Mouse (Mus musculus): ENCODE data around the gene Pstpip1. TPM values are rescaled to one million over a fixed set of nuclear protein-coding genes. Genes with fewer than 3 reads are reported as not detected.

Gene Pstpip1
- 0.75 and 0.94 TPM in 2 replicates for polyA plus RNA-seq (2016; fragmentation: Nextera tagmentation; extraction: Ambion mirVana)

DNA sequence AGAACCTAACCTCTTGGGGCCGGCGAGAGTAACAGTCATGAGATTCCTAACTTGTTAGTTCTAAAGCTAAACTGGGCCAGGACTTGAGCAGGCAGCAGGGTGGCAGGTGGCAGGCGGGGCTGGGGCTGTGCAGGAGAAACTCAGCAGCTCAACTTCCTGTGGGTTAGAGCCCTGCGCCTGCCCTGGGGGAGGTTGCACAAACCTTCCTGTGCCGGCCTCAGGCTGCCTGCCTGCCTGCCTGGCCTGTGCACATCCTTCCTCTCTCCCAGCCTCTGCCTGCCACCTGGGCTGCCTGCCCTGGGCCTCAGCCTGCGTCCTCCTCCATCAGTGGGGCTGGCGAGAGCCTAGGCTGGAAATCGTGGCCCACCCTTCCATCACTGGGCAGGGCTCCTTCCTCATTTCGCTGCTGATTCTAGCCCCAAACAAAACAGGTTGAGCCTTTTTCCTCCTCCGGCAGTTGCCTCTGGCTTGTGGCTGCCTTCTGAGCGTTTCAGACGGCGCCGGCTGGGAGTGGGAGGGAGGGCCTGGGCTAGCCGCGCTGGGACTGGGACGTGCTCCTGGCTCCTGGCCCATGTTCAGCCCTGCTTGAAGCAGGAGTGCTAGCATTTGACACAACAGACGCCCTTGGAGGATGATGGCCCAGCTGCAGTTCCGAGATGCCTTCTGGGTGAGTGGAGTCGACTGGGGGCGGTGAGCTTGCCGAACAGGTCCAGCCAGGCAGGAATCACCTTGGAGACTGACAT is at the start of gene Pstpip1:
Pstpip1 (plus strand) TSS at position 185 of the 743 bp plus-strand sequence.
- peak; percentile 56; the same call in 1 of the 2 replicates for ATAC-seq (ENCODE audit: low FRiP score, low read depth)
- Histone ChIP-seq H3K9me3 (no peaks in the 10 kb centered on the region), H3K4me2 (replicated peaks) (no peak within 1 kb of the TSS), H3K27ac (replicated peaks) (peak within 1 kb of the TSS; percentile 58), H3K4me3 (no peak within 1 kb of the TSS), H3K4me1 (peaks cover 10% of the 10 kb centered on the region), H3K9ac (replicated peaks) (no peak within 1 kb of the TSS), H3K36me3 (no peaks in the 10 kb centered on the region), H3K27me3 (no peaks in the 10 kb centered on the region)
- WGBS, result 39% methylated on average over 22 of the region's 22 CpGs

DNA sequence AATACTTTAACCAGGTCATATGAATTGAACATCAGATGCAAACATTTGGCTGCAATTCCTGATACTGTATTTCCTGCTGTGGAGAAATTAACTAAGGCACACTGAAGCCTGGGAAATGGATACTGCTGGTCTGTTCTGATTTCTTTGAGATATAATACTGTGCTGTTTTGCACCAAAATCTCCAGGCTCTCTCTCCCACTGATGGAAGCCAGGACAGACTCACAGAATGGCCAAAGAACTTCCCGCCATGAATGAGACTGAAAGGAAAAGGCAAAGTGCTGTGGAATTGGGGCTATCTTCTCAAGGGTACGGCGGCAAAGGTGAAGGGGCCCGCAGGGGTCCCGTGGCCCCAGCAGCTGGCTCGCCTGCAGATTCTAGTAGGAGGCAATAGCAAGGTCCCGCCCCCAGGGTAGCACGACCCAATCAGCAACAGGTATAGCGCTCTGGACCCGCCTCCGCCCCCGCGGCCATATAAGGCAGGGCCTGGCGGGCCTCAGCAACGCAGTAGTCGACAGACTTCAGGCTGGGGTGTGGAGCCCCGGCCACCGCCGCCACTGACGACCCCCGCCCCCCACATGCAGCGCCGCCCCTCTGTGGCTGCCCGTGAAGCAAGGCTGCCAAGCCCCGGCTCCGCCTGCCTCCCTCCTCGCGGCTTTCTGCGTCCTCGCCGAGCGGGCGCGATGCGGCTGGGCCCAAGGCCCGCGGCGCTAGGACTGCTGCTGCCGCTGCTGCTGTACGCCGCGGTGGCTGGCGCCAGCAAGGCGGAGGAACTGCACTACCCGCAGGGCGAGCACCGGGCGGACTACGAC is 48.2 kb upstream of the Pstpip1 start, which contains the start of gene Rcn2:
Rcn2 (plus strand) TSS at position 474 of the 809 bp plus-strand sequence.
- peaks cover 25% of the 10 kb centered on the region for H3K36me3 ChIP-seq
- H3K9me3 ChIP-seq, result no peaks in the 10 kb centered on the region
- peaks cover 20% of the 10 kb centered on the region for H3K4me1 ChIP-seq
- H3K4me3 ChIP-seq, result peak within 1 kb of the TSS; percentile 79
- peak within 1 kb of the TSS; percentile 95 for H3K27ac ChIP-seq (replicated peaks)
- ATAC-seq (ENCODE audit: low FRiP score, low read depth), result peak; percentile 100
- H3K9ac ChIP-seq (replicated peaks), result peak within 1 kb of the TSS; percentile 95
- peak within 1 kb of the TSS; percentile 64 for H3K4me2 ChIP-seq (replicated peaks)
- WGBS, result under 1% methylated on average over 48 of the region's 49 CpGs
- no peaks in the 10 kb centered on the region for H3K27me3 ChIP-seq

DNA sequence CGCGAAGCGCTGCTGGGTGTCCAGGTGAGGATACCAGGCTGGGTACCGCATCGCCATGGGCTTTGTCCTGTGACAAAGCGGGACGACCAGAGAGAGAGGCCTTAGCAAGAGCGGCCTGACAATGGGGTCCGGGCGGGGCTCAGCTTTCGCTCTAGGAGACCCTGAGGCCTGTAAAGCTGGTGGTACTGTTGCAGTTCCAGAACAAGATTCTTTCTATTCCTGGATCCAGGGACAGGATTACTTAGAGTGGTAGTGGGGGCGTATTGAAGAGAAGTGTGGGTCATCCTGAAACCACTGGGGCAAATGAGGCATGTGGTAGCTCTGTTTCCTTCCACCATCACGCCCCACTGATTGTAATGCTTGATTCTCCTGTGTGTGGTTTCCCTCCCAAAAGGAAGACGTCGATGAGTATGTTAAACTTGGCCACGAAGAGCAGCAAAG is 47.6 kb upstream of the Pstpip1 start:
- Histone ChIP-seq H3K36me3 (peaks cover 25% of the 10 kb centered on the region), H3K9ac (replicated peaks) (peak overlapping the region; percentile 95), H3K4me1 (peaks cover 20% of the 10 kb centered on the region), H3K27ac (replicated peaks) (peak overlapping the region; percentile 95), H3K4me2 (replicated peaks) (peak overlapping the region; percentile 64), H3K9me3 (no peaks in the 10 kb centered on the region), H3K27me3 (no peaks in the 10 kb centered on the region), H3K4me3 (peak overlapping the region; percentile 79)
- WGBS, result 1% methylated on average over 16 of the region's 16 CpGs
- no peak; the same call in 1 of the 2 replicates for ATAC-seq (ENCODE audit: low FRiP score, low read depth)

DNA sequence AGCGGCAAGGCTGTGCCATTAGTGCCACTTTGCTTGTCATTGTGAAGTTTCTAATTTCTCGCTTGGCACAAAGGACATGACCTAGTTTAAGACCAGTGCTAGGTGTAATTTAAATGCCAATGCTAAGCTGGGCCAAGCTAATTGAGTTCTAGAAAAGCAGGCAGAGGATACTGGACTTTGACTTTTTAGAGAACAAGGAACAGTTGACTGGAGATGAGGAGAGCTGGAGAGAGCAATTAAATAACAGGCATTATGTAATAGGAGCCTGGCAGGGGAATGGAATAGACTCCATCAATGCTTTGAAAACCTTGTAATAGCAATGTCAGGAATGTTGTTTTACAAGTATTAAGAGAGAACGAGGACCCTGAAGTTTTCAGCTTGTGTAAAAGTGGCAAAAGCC is 36.0 kb upstream of the Pstpip1 start:
- no peak overlapping the region for H3K9ac ChIP-seq (replicated peaks)
- H3K27me3 ChIP-seq, result no peaks in the 10 kb centered on the region
- peaks cover 57% of the 10 kb centered on the region for H3K36me3 ChIP-seq
- ATAC-seq (ENCODE audit: low FRiP score, low read depth), result no peak
- no peaks in the 10 kb centered on the region for H3K4me1 ChIP-seq
- no peak overlapping the region for H3K4me2 ChIP-seq (replicated peaks)
- no peaks in the 10 kb centered on the region for H3K9me3 ChIP-seq
- WGBS, result 88% methylated on average over 3 of the region's 3 CpGs
- H3K27ac ChIP-seq (replicated peaks), result no peak overlapping the region
- no peak overlapping the region for H3K4me3 ChIP-seq

DNA sequence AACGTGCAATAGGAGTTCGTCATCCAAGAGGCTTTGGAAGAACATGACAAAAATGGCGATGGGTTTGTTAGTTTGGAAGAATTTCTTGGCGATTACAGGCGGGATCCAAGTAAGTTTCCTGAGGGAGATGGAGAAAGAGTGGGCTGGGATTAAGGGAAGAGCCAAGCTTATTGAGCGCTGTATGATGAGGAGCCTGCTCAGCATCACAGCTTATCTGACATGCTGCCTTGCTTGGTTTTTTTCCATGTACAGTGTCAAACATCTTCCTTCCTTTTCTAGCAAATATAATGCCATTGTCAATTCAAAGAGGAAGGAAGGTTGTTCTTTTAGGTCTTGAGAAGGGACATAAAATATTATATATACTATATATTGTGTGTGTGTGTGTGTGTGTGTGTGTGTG is 33.6 kb upstream of the Pstpip1 start:
- H3K4me2 ChIP-seq (replicated peaks), result no peak overlapping the region
- 97% methylated on average over 6 of the region's 6 CpGs for WGBS
- H3K27ac ChIP-seq (replicated peaks), result no peak overlapping the region
- no peak overlapping the region for H3K4me3 ChIP-seq
- no peak for ATAC-seq (ENCODE audit: low FRiP score, low read depth)
- H3K27me3 ChIP-seq, result no peaks in the 10 kb centered on the region
- H3K4me1 ChIP-seq, result no peaks in the 10 kb centered on the region
- H3K9ac ChIP-seq (replicated peaks), result no peak overlapping the region
- no peaks in the 10 kb centered on the region for H3K9me3 ChIP-seq
- peaks cover 72% of the 10 kb centered on the region for H3K36me3 ChIP-seq

DNA sequence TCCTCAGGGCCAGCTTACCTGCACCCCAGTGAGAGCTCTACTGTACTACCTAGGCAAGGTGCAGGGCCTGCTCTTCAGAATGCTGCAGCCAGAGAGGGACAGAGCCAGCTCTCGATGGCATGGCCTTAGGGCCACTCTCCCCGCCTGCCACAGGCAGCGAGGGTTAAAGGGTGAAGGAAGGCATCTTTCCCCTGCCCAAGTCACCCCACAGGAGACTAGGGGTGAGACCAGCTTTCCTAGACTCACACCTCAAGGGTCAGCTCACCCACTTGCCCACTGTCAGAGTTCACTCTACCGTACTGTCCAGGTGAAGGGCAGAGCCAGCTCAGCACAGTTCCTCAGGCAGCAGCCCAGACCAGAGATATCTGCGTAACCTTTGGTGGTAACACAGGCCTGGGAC is 27.4 kb upstream of the Pstpip1 start:
- H3K4me2 ChIP-seq (replicated peaks), result no peak overlapping the region
- H3K27me3 ChIP-seq, result no peaks in the 10 kb centered on the region
- ATAC-seq (ENCODE audit: low FRiP score, low read depth), result no peak
- H3K9ac ChIP-seq (replicated peaks), result no peak overlapping the region
- peaks cover 79% of the 10 kb centered on the region for H3K36me3 ChIP-seq
- H3K4me1 ChIP-seq, result no peaks in the 10 kb centered on the region
- H3K4me3 ChIP-seq, result no peak overlapping the region
- H3K9me3 ChIP-seq, result no peaks in the 10 kb centered on the region
- no peak overlapping the region for H3K27ac ChIP-seq (replicated peaks)
- 89% methylated on average over 5 of the region's 5 CpGs for WGBS

DNA sequence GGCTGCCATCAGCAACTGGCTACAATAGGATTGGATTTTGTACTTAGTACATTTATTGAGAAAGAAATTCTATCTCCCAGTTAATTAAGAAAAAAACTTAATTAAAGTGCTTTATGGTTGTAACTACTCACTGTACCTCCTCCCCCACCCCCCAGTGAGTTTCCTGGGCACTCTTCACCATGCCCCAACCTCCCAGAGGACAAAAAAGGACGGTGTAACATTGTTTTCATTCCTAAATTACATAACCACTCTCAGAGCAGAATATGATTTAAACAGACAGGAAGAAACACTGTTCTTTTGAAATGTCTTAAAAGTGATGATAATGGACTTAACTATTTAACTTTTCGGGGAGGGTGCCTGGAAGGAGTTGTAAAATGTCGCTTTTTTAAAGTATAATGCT is 24.8 kb upstream of the Pstpip1 start:
- H3K4me2 ChIP-seq (replicated peaks), result no peak overlapping the region
- no peak overlapping the region for H3K27ac ChIP-seq (replicated peaks)
- no peak for ATAC-seq (ENCODE audit: low FRiP score, low read depth)
- H3K9me3 ChIP-seq, result no peaks in the 10 kb centered on the region
- no peaks in the 10 kb centered on the region for H3K4me1 ChIP-seq
- WGBS, result 85% methylated on average over 3 of the region's 3 CpGs
- no peaks in the 10 kb centered on the region for H3K27me3 ChIP-seq
- no peak overlapping the region for H3K4me3 ChIP-seq
- H3K36me3 ChIP-seq, result peaks cover 79% of the 10 kb centered on the region
- no peak overlapping the region for H3K9ac ChIP-seq (replicated peaks)

DNA sequence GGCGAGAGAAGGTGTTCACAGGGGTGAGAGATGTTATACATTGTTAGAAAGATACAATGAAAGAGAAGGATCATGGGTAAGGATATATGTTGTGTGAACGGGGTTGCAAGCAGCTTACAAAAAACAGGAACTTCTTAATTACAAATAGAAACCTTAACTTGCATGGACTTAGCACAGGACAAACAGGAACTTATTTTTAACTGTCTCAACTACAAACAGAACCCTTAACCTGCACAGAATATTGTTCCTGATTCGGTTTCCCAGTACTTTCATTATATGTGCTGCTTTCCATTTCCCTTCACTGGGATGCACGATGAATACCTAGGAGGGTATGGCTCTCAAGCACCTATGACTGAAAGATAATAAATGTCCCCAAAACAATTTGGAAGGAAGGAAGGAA is 21.8 kb upstream of the Pstpip1 start:
- 86% methylated on average over 4 of the region's 4 CpGs for WGBS

DNA sequence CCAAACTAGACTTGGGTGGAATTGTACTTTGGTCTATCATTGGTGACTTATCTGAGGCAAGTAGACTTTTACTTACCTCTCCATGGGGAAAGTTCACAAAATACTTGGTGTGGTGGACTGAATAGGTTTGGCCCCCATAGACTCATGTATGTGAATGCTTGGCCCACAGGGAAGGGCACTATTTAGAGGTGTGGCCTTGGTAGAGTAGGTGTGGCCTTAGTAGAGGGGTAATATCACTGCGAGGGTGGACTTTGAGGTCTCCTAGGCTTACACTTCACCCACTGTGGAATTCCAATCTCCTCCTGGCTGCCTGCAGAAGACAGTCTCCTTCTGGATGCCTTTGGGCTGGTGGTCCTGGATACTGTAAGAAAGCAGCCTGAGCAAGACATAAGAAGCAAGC is 21.1 kb upstream of the Pstpip1 start:
- no peaks in the 10 kb centered on the region for H3K27me3 ChIP-seq
- H3K36me3 ChIP-seq, result peaks cover 71% of the 10 kb centered on the region
- H3K27ac ChIP-seq (replicated peaks), result no peak overlapping the region
- no peak overlapping the region for H3K9ac ChIP-seq (replicated peaks)
- no peaks in the 10 kb centered on the region for H3K9me3 ChIP-seq
- H3K4me1 ChIP-seq, result no peaks in the 10 kb centered on the region
- H3K4me2 ChIP-seq (replicated peaks), result no peak overlapping the region
- 90% methylated on average over 1 of the region's 1 CpGs for WGBS
- ATAC-seq (ENCODE audit: low FRiP score, low read depth), result no peak
- no peak overlapping the region for H3K4me3 ChIP-seq

More for the DNA sequence above, 21.8 kb upstream of the Pstpip1 start:
- H3K4me1 ChIP-seq, result no peaks in the 10 kb centered on the region
- H3K27me3 ChIP-seq, result no peaks in the 10 kb centered on the region
- no peak overlapping the region for H3K9ac ChIP-seq (replicated peaks)
- H3K9me3 ChIP-seq, result no peaks in the 10 kb centered on the region
- peaks cover 76% of the 10 kb centered on the region for H3K36me3 ChIP-seq
- no peak overlapping the region for H3K4me2 ChIP-seq (replicated peaks)
- no peak overlapping the region for H3K4me3 ChIP-seq
- ATAC-seq (ENCODE audit: low FRiP score, low read depth), result no peak
- H3K27ac ChIP-seq (replicated peaks), result no peak overlapping the region

DNA sequence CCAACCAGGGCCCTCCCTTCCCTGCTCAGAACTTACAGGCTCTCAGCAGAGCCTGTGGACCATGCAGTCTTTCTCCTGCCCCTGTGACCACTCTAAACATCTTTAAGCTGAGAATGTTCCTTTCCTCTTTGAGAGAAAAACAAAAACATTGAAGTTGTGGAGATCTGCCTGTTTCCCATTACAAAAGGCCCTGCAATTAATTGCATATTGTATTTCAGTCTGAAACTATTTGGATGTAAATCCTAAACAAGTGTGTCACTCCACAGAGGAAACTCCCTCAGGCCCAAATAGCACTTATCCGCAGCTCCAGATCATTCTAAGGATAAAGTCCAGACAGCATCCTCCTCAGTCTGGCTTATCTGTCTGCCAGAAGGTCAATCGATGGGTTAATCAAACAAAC is 16.9 kb upstream of the Pstpip1 start:
- Histone ChIP-seq H3K9me3 (no peaks in the 10 kb centered on the region), H3K27ac (replicated peaks) (no peak overlapping the region), H3K4me2 (replicated peaks) (no peak overlapping the region), H3K9ac (replicated peaks) (no peak overlapping the region), H3K27me3 (no peaks in the 10 kb centered on the region), H3K36me3 (peaks cover 51% of the 10 kb centered on the region), H3K4me1 (no peaks in the 10 kb centered on the region; the same call in 1 of the 2 replicates), H3K4me3 (no peak overlapping the region)
- 85% methylated on average over 2 of the region's 2 CpGs for WGBS
- ATAC-seq (ENCODE audit: low FRiP score, low read depth), result no peak

DNA sequence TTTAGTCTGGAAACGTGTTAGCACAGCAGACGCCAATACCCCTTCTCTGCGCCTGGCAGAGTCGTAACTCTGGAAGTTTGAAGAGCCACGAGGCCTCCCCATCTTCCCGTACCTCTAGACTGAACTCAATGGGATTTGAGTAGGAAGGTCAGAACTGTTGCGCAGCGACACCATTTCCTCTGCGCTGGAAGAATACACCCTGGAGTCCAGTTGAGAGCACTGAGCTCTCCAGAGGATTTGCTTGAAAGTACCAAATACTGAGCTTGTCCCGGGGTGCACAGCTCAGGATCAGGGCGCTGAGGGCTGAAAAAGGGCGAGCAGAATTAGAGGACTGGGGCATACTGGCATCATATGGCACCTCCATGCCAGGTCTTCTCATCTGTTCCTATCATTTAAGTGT is 14.9 kb upstream of the Pstpip1 start:
- no peak overlapping the region for H3K9ac ChIP-seq (replicated peaks)
- no peaks in the 10 kb centered on the region for H3K27me3 ChIP-seq
- H3K9me3 ChIP-seq, result no peaks in the 10 kb centered on the region
- H3K4me2 ChIP-seq (replicated peaks), result no peak overlapping the region
- no peak overlapping the region for H3K4me3 ChIP-seq
- H3K27ac ChIP-seq (replicated peaks), result no peak overlapping the region
- 75% methylated on average over 12 of the region's 12 CpGs for WGBS
- peaks cover 51% of the 10 kb centered on the region for H3K36me3 ChIP-seq
- no peak for ATAC-seq (ENCODE audit: low FRiP score, low read depth)
- no peaks in the 10 kb centered on the region; the same call in 1 of the 2 replicates for H3K4me1 ChIP-seq

DNA sequence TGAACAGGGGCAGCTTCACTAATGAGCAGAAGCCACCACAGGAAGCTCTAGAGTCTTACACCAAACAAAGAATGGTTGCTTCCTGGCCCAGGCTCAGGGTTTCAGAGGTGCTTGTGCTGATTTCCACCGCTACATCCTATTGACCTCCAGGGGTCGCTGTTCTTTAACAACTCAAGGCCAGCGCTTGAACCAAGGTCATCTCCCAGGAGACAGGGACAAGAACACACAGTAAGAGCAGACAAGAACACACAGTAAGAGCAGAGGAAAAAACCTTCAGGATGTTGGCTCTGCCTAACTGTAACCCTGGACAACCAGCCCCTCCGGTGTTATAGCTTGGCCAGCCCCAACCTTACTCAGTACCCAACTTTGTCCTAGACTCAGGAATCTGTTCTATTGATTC is 14.5 kb upstream of the Pstpip1 start:
- WGBS, result 8% methylated on average over 4 of the region's 4 CpGs
- no peak overlapping the region for H3K4me2 ChIP-seq (replicated peaks)

More for the DNA sequence above, 14.5 kb upstream of the Pstpip1 start:
- Histone ChIP-seq H3K4me3 (no peak overlapping the region), H3K27me3 (no peaks in the 10 kb centered on the region), H3K9me3 (no peaks in the 10 kb centered on the region), H3K9ac (replicated peaks) (no peak overlapping the region), H3K4me1 (no peaks in the 10 kb centered on the region; the same call in 1 of the 2 replicates), H3K36me3 (peaks cover 49% of the 10 kb centered on the region), H3K27ac (replicated peaks) (no peak overlapping the region)
- ATAC-seq (ENCODE audit: low FRiP score, low read depth), result no peak
